Mouse (Mus musculus) intestine, postnatal 0 days (tissue): ENCODE results near the gene Igf1. TPM values are rescaled to one million over a fixed set of nuclear protein-coding genes. Genes with fewer than 3 reads are reported as not detected.

Experiments used
- ATAC-seq: fragments of 200-750 bp; cut with Nextera tagmentation; 2 replicates; pipeline ENCODE4 v1.8.0; 2017; ENCODE audit warnings: mild to moderate bottlenecking, moderate TSS enrichment, moderate library complexity
- H3K27ac ChIP-seq: fragments of 300-500 bp; sonication (generic); 2 replicates; pipeline ENCODE4 v1.5.1; 2014; ENCODE audit warnings: mild to moderate bottlenecking, low read depth, low read length, moderate library complexity
- H3K27me3 ChIP-seq: fragments of 300-500 bp; sonication (generic); replicated peaks from 2 replicates; pipeline ENCODE4 v1.6.1; 2014; ENCODE audit warnings: low read length, mixed read lengths; ENCODE audit not compliant: control insufficient read depth, insufficient read depth
- H3K36me3 ChIP-seq: fragments of 300-500 bp; sonication (generic); 2 replicates; pipeline ENCODE4 v1.6.1; 2014; ENCODE audit warnings: mild to moderate bottlenecking, moderate library complexity; ENCODE audit not compliant: control insufficient read depth, insufficient read depth
- H3K4me1 ChIP-seq: fragments of 300-500 bp; sonication (generic); replicated peaks from 2 replicates; pipeline ENCODE4 v1.6.1; 2014; ENCODE audit warnings: antibody characterized with exemption, low read length, mixed read lengths; ENCODE audit not compliant: control insufficient read depth, insufficient read depth
- H3K4me2 ChIP-seq: fragments of 300-500 bp; sonication (generic); replicated peaks from 2 replicates; pipeline ENCODE4 v1.6.1; 2014; ENCODE audit warnings: low read depth, mild to moderate bottlenecking, moderate library complexity
- H3K4me3 ChIP-seq: fragments of 300-500 bp; sonication (generic); 2 replicates; pipeline ENCODE4 v1.5.1; 2014; ENCODE audit warnings: low read depth, low read length
- H3K9ac ChIP-seq: fragments of 300-500 bp; sonication (generic); 2 replicates; pipeline ENCODE4 v1.6.1; 2014; ENCODE audit warnings: mild to moderate bottlenecking, low read depth, low read length
- H3K9me3 ChIP-seq: fragments of 300-500 bp; sonication (generic); 2 replicates; pipeline ENCODE4 v1.6.1; 2016; ENCODE audit warnings: mixed run types; ENCODE audit not compliant: control insufficient read depth
- CTCF ChIP-seq: sonication (generic); IDR thresholded peaks from 2 replicates; pipeline ENCODE4 v1.5.1; 2016; ENCODE audit warnings: low read depth, mild to moderate bottlenecking, control low read depth, antibody characterized with exemption, moderate library complexity
- WGBS: fragments of 180-500 bp; shearing (Covaris S2); extraction: QIAGEN DNeasy Blood & Tissue Kit; methylation state at CpG from one replicate; pipeline ENCODE4 v1.1.7; 2014; 5-methylcytosine and 5-hydroxymethylcytosine counted together
- polyA plus RNA-seq: library from polyadenylated mRNA; unstranded; fragments of >200 nt; fragmentation: Nextera tagmentation; extraction: Ambion mirVana; gene quantifications from 2 replicates; pipeline ENCODE4 v1.2.1, GENCODE M21; 2015

Gene Igf1
- polyA plus RNA-seq, 1 experiment from 2014 or later = 13.3 TPM

- no peaks in the 10 kb centered on the region for H3K4me1 ChIP-seq
- H3K9me3 ChIP-seq = no peaks in the 10 kb centered on the region
- no peak for ATAC-seq
- H3K27ac ChIP-seq = no peak overlapping the region
- TF ChIP-seq CTCF = no peak
- H3K9ac ChIP-seq = no peak overlapping the region
- H3K36me3 ChIP-seq = no peaks in the 10 kb centered on the region
- H3K27me3 ChIP-seq = no peaks in the 10 kb centered on the region
- no peak overlapping the region for H3K4me2 ChIP-seq
- no peak overlapping the region for H3K4me3 ChIP-seq
- 27% methylated on average over 8 of the region's 8 CpGs for WGBS
Measured at GRCm38 (mm10) chr10:87871863-87872647, 14.0 kb downstream of the Igf1 start.

GRCm38 (mm10) chr10:87872854-87873253 is 14.8 kb downstream of the Igf1 start:
- no peaks in the 10 kb centered on the region for H3K4me1 ChIP-seq
- H3K27ac ChIP-seq = no peak overlapping the region
- H3K4me3 ChIP-seq = no peak overlapping the region
- no peak for TF ChIP-seq CTCF
- no peaks in the 10 kb centered on the region for H3K9me3 ChIP-seq
- H3K36me3 ChIP-seq = no peaks in the 10 kb centered on the region
- no peak overlapping the region for H3K9ac ChIP-seq
- WGBS = 63% methylated on average over 5 of the region's 5 CpGs
- ATAC-seq = no peak
- H3K27me3 ChIP-seq = no peaks in the 10 kb centered on the region
- H3K4me2 ChIP-seq = no peak overlapping the region

- H3K36me3 ChIP-seq = no peaks in the 10 kb centered on the region
- 87% methylated on average over 3 of the region's 3 CpGs for WGBS
- no peak overlapping the region for H3K27ac ChIP-seq
- no peak for TF ChIP-seq CTCF
- no peaks in the 10 kb centered on the region for H3K9me3 ChIP-seq
- H3K4me1 ChIP-seq = no peaks in the 10 kb centered on the region
- no peak for ATAC-seq
- H3K27me3 ChIP-seq = no peaks in the 10 kb centered on the region
- no peak overlapping the region for H3K9ac ChIP-seq
- H3K4me2 ChIP-seq = no peak overlapping the region
- H3K4me3 ChIP-seq = no peak overlapping the region
Measured at GRCm38 (mm10) chr10:87873516-87873915, 15.5 kb downstream of the Igf1 start.

GRCm38 (mm10) chr10:87880071-87880785 is 22.2 kb downstream of the Igf1 start:
- no peaks in the 10 kb centered on the region for H3K4me1 ChIP-seq
- no peaks in the 10 kb centered on the region for H3K9me3 ChIP-seq
- TF ChIP-seq CTCF = no peak
- H3K4me2 ChIP-seq = no peak overlapping the region
- H3K36me3 ChIP-seq = no peaks in the 10 kb centered on the region
- no peaks in the 10 kb centered on the region for H3K27me3 ChIP-seq
- H3K27ac ChIP-seq = no peak overlapping the region
- no peak overlapping the region for H3K4me3 ChIP-seq
- 71% methylated on average over 7 of the region's 7 CpGs for WGBS
- no peak overlapping the region for H3K9ac ChIP-seq
- no peak for ATAC-seq

- TF ChIP-seq CTCF = no peak
- Histone ChIP-seq H3K27ac (no peak overlapping the region), H3K27me3 (no peaks in the 10 kb centered on the region), H3K4me3 (no peak overlapping the region), H3K9ac (no peak overlapping the region), H3K4me1 (no peaks in the 10 kb centered on the region), H3K36me3 (no peaks in the 10 kb centered on the region), H3K9me3 (no peaks in the 10 kb centered on the region), H3K4me2 (no peak overlapping the region)
- 88% methylated on average over 2 of the region's 2 CpGs for WGBS
- ATAC-seq = no peak
Measured at GRCm38 (mm10) chr10:87885326-87886040, 27.4 kb downstream of the Igf1 start.

GRCm38 (mm10) chr10:87889850-87890249 is 31.8 kb downstream of the Igf1 start:
- no peak for TF ChIP-seq CTCF
- ATAC-seq = no peak

More at GRCm38 (mm10) chr10:87889850-87890249, 31.8 kb downstream of the Igf1 start:
- Histone ChIP-seq H3K9ac (no peak overlapping the region), H3K27me3 (no peaks in the 10 kb centered on the region), H3K4me1 (no peaks in the 10 kb centered on the region), H3K9me3 (no peaks in the 10 kb centered on the region), H3K4me2 (no peak overlapping the region), H3K4me3 (no peak overlapping the region), H3K27ac (no peak overlapping the region), H3K36me3 (no peaks in the 10 kb centered on the region)
